In genomic region chr9:61283311-61283710, GRCm38 (mm10) we compare ENCODE assay signal across 14 mouse cellular contexts.
"Had no signal": no experiment of that assay in that cellular context is flagged by ENCODE, and none has a peak within 500 bp of the region (broad histone marks: within the 10 kb centered on the region; RNA-seq: fewer than 3 reads in every experiment).

No protein-coding gene starts in this region.

- H3K9me3 ChIP-seq: limb, embryonic 15.5 days; liver, embryonic 13.5 days; lung, embryonic 15.5 days; midbrain, embryonic 15.5 days had no signal

- DNase-seq: kidney, postnatal 25 days; layer of hippocampus, adult 9-11 months; liver, embryonic 13.5 days; liver, postnatal 0 days; lung, postnatal 14 days; thymus, postnatal 4 days had no signal

- H3K4me2 ChIP-seq: limb, embryonic 15.5 days; liver, embryonic 13.5 days; lung, embryonic 15.5 days; midbrain, embryonic 11.5 days; midbrain, embryonic 15.5 days; neural tube, embryonic 12.5 days had no signal

- H3K9ac ChIP-seq: limb, embryonic 15.5 days; liver, embryonic 13.5 days; liver, postnatal 0 days; lung, embryonic 15.5 days; midbrain, embryonic 15.5 days; neural tube, embryonic 12.5 days had no signal

- ATAC-seq: liver, postnatal 0 days; midbrain, embryonic 15.5 days had no signal

- H3K36me3 ChIP-seq: limb, embryonic 15.5 days; liver, embryonic 13.5 days; lung, embryonic 15.5 days; midbrain, embryonic 15.5 days; neural tube, embryonic 12.5 days had no signal

- H3K4me3 ChIP-seq: limb, embryonic 15.5 days; liver, embryonic 13.5 days; lung, embryonic 15.5 days; megakaryocyte, embryonic 14.5 days; midbrain, embryonic 15.5 days; neural tube, embryonic 12.5 days had no signal

- H3K27ac ChIP-seq: limb, embryonic 15.5 days; liver, embryonic 13.5 days; lung, embryonic 15.5 days; macrophage; midbrain, embryonic 15.5 days; neural tube, embryonic 12.5 days; stomach, postnatal 0 days had no signal
